Mouse (Mus musculus): Measurements from ENCODE around the gene Astn2.

Gene Astn2

DNA sequence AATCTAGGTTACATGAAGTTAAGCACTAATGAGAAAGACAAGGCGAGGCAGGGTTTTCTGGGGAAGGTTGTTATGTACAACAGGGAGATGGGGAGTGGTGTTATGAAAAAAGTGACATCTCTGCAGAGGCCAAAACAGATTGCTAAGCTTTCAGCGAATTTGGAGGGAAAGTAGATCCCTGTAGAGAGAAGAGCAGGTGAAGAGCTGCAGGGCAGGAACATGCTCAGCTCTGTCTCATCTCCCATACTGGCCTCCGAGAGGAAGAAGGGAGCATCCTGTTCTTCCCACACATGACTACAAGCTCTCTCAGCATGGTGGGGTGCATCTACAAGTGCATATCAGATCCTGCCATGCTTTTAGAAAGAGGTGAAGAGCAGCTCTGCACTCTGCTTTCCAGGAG lies 245.7 kb downstream of the Astn2 start:
- DNase-seq: no peak

GRCm38 (mm10) chr4:66157439-66158113 lies 246.8 kb downstream of the Astn2 start:
- no peak for DNase-seq

- DNase-seq: no peak
Measured at GRCm38 (mm10) chr4:66146546-66146945, 257.9 kb downstream of the Astn2 start.

DNA sequence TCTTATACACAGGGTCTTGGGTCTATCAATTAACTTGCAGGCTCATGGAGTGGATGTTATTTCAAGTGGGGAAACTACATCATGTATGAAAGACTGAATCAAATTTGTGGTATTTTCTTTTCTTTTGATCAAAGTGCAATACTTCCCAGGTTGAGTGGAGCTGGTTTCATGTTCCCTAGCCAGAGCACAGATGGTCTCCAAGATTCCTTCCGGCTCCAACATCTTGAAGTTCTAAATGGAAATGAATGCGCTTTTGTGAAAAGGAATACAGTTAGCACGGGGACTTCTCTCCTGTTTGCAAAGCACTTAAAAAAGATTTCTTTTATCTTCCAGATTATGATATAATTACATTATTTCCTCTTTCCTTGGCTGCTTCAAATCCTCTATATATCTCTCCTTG lies 278.2 kb downstream of the Astn2 start:
- DNase-seq: no peak

GRCm38 (mm10) chr4:66122766-66123358 lies 281.5 kb downstream of the Astn2 start:
- no peak for DNase-seq

DNA sequence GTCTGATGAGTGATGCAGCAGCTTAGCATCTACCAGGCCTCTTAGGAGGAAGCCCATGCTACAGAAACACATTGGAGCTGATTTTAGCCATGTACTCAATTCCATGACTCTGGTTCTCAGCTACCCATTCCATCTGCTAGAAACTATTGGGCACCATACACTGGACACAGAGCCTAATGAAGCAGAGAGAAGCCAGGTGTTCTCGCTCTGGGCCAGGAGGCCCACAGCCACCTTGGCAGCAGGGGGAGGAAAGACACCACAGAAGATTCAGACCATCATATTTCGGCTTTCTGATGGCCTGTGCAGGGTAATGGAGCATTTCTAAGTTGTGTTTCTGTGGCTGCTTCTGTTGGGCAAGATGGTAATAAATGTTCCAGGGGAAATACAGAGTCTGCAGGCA lies 290.2 kb downstream of the Astn2 start:
- DNase-seq: no peak

GRCm38 (mm10) chr4:66102037-66102436 lies 302.4 kb downstream of the Astn2 start:
- DNase-seq: no peak

DNA sequence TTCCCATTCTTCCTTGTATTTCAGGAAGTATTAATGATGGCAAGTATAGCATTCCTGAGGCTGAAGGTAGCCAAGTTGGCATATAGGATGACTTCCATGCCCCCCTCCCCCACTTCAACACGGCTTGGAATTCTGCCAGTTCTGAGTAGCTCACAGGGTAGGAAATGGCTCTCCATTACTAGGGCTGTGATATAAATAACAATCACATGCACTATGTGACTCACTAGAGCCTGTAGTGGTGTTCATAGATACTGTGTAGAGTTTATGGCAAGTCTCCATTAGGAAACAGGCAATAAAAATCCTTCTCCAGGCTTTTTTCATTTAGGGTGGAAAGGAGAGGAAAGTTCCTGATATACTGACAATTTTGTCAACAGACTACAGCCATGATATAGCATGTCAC lies 306.8 kb downstream of the Astn2 start:
- DNase-seq: no peak

DNA sequence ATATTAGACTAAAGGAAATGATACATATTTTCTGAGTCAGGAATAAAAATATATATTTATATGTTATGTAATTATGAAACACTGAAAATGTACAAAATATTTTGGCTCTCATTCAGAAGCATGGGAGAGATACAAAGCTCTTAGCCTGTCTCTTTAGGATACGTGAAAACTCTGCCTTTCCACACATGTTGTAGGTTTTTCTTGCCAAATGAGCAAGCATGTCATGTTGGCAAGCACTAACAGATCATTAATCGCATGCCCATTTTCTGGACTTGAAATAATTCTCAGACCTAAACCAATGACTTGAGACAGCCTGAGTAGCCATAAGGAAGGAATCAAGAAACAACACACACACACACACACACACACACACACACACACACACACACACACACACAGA lies 308.3 kb downstream of the Astn2 start:
- DNase-seq: no peak

DNA sequence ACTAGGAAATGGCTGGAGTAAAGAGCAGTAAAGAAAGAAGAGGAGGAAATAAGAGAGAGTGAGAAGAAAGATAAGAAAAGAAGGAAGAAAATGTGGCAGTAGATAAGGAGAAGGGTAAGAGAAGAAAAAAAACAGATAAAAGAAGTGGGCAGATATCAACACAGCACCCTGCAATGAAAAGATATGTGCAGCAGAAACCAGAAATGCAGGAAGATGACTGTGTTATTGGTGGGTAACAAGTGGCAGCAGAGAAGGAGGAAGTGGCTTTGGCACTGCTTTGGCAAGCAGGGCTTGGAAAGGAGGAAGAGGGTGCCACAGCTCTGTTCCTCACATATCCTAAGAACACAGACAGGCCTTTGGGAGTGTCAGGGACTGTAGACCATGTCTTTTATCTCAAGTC lies 347.2 kb downstream of the Astn2 start:
- no peak for DNase-seq

DNA sequence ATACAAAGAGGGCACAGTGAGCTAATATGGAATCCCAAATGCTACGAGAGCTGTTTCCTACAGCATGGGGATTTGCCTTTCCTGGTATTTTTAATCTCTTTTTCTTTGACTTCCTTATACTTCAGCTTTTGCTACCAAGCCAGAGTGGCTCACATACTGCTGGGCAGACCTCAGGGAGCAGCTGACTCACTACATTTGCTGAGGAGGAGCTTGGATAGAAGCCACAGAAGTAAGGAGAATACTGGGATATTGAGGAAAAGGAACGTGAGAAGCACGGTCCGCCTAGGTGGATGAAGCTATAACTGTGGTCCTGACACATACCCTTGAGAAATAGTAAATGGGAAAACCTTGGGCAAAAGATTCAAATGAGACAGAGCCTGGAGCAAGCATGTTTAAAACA lies 348.7 kb downstream of the Astn2 start:
- DNase-seq: no peak

- no peak for DNase-seq
Measured at GRCm38 (mm10) chr4:66043014-66043672, 361.3 kb downstream of the Astn2 start.

DNA sequence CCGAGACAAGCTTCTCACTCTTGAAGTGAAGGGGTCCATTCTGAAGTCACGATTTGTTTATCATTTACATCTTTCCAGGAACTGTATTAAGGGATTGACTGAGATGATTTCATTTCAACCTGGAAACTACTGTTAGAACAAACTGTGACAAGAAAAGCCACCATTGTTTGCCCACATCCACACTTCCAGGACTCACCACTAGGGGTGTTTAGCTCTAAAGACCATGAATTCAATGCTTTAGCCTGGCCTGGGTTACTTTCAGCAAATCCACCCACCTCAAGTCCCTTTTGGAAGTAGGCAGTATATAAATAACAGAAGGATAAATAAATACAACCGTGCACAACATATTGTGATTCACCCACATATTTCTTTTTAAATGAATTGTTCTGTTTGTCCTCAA lies 370.6 kb downstream of the Astn2 start:
- DNase-seq: no peak

DNA sequence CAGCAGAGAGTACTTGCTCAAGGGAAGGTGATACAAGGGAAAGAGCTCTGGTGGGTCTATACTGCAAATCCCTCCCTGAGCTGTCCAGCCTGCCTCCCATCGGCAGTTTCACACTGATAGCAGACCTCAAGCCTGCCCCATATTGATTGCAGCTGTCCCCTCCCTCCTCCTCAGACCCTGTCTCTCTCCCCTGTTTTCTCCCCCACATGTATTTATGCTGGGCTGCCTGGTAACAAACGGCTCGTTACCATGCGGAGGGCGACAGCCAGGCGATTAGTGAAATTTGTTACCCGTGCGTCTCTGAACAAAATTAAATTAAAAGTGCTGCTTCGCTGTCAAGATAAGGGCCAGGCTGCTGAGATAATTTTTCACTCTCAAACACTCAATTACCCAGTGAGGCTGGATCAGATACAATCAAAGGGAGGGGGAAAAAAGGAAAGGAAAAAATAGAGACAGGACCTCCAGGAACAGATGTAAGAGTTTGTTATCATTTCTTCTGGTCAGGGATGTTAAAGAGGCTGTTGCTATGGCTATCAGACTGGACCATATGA lies 373.0 kb downstream of the Astn2 start:
- no peak for DNase-seq

DNA sequence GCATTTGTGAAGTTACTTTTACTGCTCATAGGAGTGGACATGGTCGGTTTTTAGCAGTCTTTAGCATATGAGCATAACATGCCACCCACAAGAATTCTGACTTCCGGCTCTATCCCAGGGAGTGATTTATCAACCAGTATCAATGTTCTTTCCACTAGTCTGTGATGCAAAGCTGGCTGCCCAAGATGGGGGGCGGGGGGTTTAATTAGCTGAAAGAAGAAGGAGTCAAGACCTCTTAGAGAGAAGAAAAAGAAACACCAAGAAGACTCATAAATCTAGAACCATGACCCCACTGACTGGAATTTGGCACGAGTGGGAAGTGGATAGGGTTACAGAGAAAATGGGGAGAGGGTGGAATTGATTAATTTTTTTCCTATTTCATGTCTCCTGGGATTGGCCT lies 374.5 kb downstream of the Astn2 start:
- DNase-seq: no peak

DNA sequence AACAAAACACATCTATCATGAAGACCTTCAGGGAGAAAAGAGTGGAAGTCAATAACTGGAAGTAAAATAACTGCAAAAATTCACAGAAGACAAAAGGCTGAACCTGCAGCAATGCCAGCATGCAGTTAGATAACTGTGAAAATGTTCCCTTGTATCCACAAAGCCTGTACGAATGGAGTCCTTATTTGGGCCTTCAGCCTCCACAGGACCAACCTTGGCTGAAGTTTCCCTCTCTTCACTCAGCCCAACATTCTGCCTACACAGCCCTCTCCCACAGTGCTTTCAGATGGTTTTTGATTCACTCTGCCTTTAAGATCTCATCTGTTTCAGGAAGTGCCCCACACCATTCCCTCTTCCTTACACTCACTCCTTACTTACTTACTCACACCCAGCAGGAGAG lies 376.5 kb downstream of the Astn2 start:
- DNase-seq: no peak

- DNase-seq: peak in 1 of 2 experiments; percentile 3
Measured at GRCm38 (mm10) chr4:66025393-66026062, 378.9 kb downstream of the Astn2 start.

GRCm38 (mm10) chr4:66002936-66003335 lies 401.5 kb downstream of the Astn2 start:
- no peak for DNase-seq

GRCm38 (mm10) chr4:65983643-65984042 lies 420.8 kb downstream of the Astn2 start:
- no peak for DNase-seq

DNA sequence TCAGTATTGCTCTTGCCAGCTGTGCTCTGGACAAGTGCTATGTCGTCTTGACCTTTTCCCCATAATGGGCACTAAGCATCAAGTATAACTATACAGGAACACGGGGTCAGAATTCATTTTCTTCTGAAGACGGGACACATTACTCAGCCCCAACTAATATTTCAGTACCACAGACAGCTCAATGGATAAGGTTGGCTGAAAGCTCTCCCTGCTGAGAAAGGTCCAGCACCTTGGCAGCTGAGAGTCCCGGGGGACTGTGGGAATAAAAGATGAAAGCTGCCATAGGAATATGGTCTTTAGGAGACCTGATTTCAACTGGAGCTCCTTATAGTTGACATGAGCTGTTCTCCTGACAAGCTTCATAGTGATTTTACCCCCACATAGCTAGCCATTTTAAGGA lies 421.5 kb downstream of the Astn2 start:
- DNase-seq: no peak

DNA sequence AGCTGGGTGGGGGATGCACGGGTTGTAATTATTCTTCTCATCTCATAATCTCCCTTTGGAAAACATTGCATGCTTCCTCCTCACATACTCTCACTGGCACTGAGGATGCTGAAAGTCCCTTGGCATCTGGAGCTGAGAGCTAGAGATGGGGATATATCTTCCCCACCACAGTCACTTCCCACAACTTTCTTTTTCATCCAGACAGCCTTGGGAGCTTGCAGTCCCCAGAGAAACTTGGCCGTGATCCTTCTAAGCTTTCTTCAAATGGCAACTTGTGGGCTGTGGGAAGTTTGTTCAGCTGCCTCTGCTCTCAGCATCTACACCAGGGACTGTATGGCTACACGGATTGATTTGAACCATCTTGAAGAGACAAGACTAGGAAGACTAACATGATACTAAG lies 428.2 kb downstream of the Astn2 start:
- no peak for DNase-seq

DNA sequence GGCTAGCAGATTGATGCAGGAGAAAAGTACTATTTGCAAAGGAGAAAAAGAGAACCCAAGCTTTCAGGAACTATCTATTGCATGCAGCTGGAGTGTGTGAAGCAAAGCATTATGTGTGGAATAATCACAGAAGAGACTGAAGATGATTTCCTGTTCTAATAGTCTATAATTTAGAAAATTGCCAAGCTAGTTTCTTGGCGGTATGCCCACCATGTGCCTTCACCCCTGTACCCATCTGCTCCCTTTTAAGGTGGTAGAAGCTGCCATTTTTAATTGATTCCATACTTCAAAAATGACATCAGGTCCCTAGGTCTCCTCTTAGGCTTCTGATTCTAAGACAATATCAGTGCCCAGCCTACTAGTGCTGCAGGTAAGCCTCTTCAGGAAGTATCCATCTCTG lies 432.0 kb downstream of the Astn2 start:
- no peak for DNase-seq

GRCm38 (mm10) chr4:65969318-65969717 lies 435.1 kb downstream of the Astn2 start:
- DNase-seq: no peak

DNA sequence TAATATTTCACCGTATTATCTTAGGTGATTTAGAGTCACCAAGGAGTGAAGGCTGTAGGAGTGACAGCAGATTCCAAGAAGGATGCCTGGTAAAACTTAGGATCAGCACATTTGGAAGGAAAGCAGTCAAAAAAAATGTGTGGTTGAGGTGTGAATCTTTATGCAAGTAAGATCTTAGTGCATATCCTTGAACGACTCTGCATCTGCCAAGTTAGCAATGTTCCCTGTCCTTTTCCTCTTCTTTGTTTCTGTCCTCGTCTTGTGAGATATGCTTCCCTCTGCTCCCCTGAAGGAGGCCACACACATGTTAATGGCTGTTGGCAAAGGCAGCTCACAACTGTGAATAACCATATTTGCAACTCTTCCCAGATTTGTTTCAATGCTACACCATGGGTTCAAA lies 439.8 kb downstream of the Astn2 start:
- no peak for DNase-seq
